Mouse (Mus musculus) CH12.LX (cell line): ENCODE measurements around the gene Ninj1. TPM values are rescaled to one million over a fixed set of nuclear protein-coding genes. Genes with fewer than 3 reads are reported as not detected.

Experiments used
- DNase-seq: peaks from one replicate; pipeline ENCODE4 v3.0.0-alpha.2; 2013; ENCODE audit errors: extremely low read depth
- H3K27ac ChIP-seq: 2 replicates; pipeline ENCODE4 v1.5.1; 2012; ENCODE audit warnings: low read depth, mild to moderate bottlenecking, control low read depth, moderate library complexity; ENCODE audit not compliant: insufficient read depth
- H3K27me3 ChIP-seq: replicated peaks from 2 replicates; pipeline ENCODE3; 2012; ENCODE audit warnings: inconsistent platforms
- H3K36me3 ChIP-seq, 2 experiments: replicated peaks in 1 of 2; 2 replicates each; pipeline versions ENCODE3 to v1.6.1; 2012; ENCODE audit warnings: inconsistent platforms in 1 of 2, low read length in 1 of 2, mild to moderate bottlenecking in 1 of 2, mixed read lengths in 1 of 2, moderate library complexity in 1 of 2; ENCODE audit not compliant: control insufficient read depth in 1 of 2, insufficient read depth in 1 of 2
- H3K4me1 ChIP-seq, 2 experiments: 2 replicates each; pipeline ENCODE4 v1.6.1; 2012; ENCODE audit warnings: inconsistent platforms in 1 of 2, moderate library complexity in 1 of 2; ENCODE audit not compliant: insufficient read depth in 2 of 2, control insufficient read depth in 1 of 2
- H3K4me2 ChIP-seq: 2 replicates; pipeline ENCODE4 v1.6.1; 2012; ENCODE audit warnings: low read depth, mild to moderate bottlenecking, control low read depth; ENCODE audit not compliant: poor library complexity, insufficient read depth, severe bottlenecking
- H3K4me3 ChIP-seq, 3 experiments: fragments of 150-350 bp in 1 of 3; sonication (generic) in 1 of 3; replicated peaks in 1 of 3; 2 replicates each; pipeline versions ENCODE3 to v1.5.1; 2011 to 2012; ENCODE audit warnings: low read depth in 2 of 3, low read length in 2 of 3, mild to moderate bottlenecking in 2 of 3, moderate library complexity in 2 of 3, control low read depth in 1 of 3, improper control_type of control experiment in 1 of 3, inconsistent platforms in 1 of 3, mixed read lengths in 1 of 3; ENCODE audit not compliant: poor library complexity in 1 of 3
- H3K79me2 ChIP-seq: replicated peaks from 2 replicates; pipeline ENCODE4 v1.6.1; 2012; ENCODE audit warnings: mild to moderate bottlenecking, moderate library complexity; ENCODE audit not compliant: control insufficient read depth, poor library complexity, insufficient read depth, severe bottlenecking; ENCODE audit errors: extremely low read depth
- H3K9ac ChIP-seq: 2 replicates; pipeline ENCODE4 v1.6.1; 2012; ENCODE audit warnings: low read depth, mild to moderate bottlenecking, control low read depth, moderate library complexity; ENCODE audit not compliant: insufficient read depth
- H3K9me3 ChIP-seq: replicated peaks from 2 replicates; pipeline ENCODE3; 2012; ENCODE audit warnings: low read length, inconsistent platforms, mixed read lengths
- CHD2 ChIP-seq: IDR thresholded peaks from 2 replicates; pipeline ENCODE4 v1.6.1; 2011; ENCODE audit warnings: low read length, improper control_type of control experiment
- CTCF ChIP-seq, 2 experiments: IDR thresholded peaks in 1 of 2; conservative IDR thresholded peaks in 1 of 2; 2 replicates each; pipeline ENCODE4 v1.5.1; 2011 to 2012; ENCODE audit warnings: low read depth in 2 of 2, low read length in 2 of 2, improper control_type of control experiment in 1 of 2, inconsistent platforms in 1 of 2, mild to moderate bottlenecking in 1 of 2, moderate library complexity in 1 of 2
- E2F4 ChIP-seq: IDR thresholded peaks from 2 replicates; pipeline ENCODE4 v1.6.1; 2011; ENCODE audit warnings: low read depth, low read length, improper control_type of control experiment; ENCODE audit not compliant: insufficient replicate concordance
- EP300 ChIP-seq: IDR thresholded peaks from 2 replicates; pipeline ENCODE4 v1.6.1; 2011; ENCODE audit warnings: low read length, improper control_type of control experiment
- ETS1 ChIP-seq: conservative IDR thresholded peaks from 2 replicates; pipeline ENCODE4 v1.6.1; 2012; ENCODE audit warnings: low read depth, mild to moderate bottlenecking, inconsistent platforms, low read length, improper control_type of control experiment, moderate library complexity
- HCFC1 ChIP-seq: IDR thresholded peaks from 2 replicates; pipeline ENCODE4 v1.6.1; 2012; ENCODE audit warnings: low read depth, mild to moderate bottlenecking, inconsistent platforms, low read length, improper control_type of control experiment
- JUN ChIP-seq: IDR thresholded peaks from 2 replicates; pipeline ENCODE4 v1.6.1; 2011; ENCODE audit warnings: low read depth, mild to moderate bottlenecking, low read length, improper control_type of control experiment, moderate library complexity; ENCODE audit not compliant: insufficient read depth
- JUND ChIP-seq: conservative IDR thresholded peaks from 2 replicates; pipeline ENCODE4 v1.6.1; 2011; ENCODE audit warnings: low read depth, low read length, improper control_type of control experiment
- KAT2A ChIP-seq: IDR thresholded peaks from 2 replicates; pipeline ENCODE4 v1.6.1; 2012; ENCODE audit warnings: low read length, improper control_type of control experiment, inconsistent platforms; ENCODE audit not compliant: insufficient replicate concordance
- MAX ChIP-seq: IDR thresholded peaks from 2 replicates; pipeline ENCODE4 v1.6.1; 2011; ENCODE audit warnings: low read length, improper control_type of control experiment
- MYC ChIP-seq: IDR thresholded peaks from 2 replicates; pipeline ENCODE4 v1.6.1; 2011; ENCODE audit warnings: low read depth, mild to moderate bottlenecking, improper control_type of control experiment, low read length
- PAX5 ChIP-seq: IDR thresholded peaks from 2 replicates; pipeline ENCODE4 v1.6.1; 2012; ENCODE audit warnings: low read length, inconsistent platforms, mixed read lengths
- POLR2A ChIP-seq: IDR thresholded peaks from 2 replicates; pipeline ENCODE4 v1.6.1; 2011; ENCODE audit warnings: low read depth, mild to moderate bottlenecking, improper control_type of control experiment, low read length
- SMC3 ChIP-seq: IDR thresholded peaks from 2 replicates; pipeline ENCODE4 v1.6.1; 2011; ENCODE audit warnings: low read depth, low read length, improper control_type of control experiment
- TBP ChIP-seq: conservative IDR thresholded peaks from 2 replicates; pipeline ENCODE4 v1.6.1; 2011; ENCODE audit warnings: low read depth, low read length, improper control_type of control experiment
- USF1 ChIP-seq: IDR thresholded peaks from 2 replicates; pipeline ENCODE4 v1.6.1; 2014; ENCODE audit warnings: low read depth, mild to moderate bottlenecking, inconsistent platforms, low read length, improper control_type of control experiment
- USF2 ChIP-seq: conservative IDR thresholded peaks from 2 replicates; pipeline ENCODE4 v1.6.1; 2011; ENCODE audit warnings: low read depth, low read length, improper control_type of control experiment
- ZC3H11A ChIP-seq: IDR thresholded peaks from 2 replicates; pipeline ENCODE4 v1.6.1; 2012; ENCODE audit warnings: low read depth, mild to moderate bottlenecking, inconsistent platforms, low read length, improper control_type of control experiment
- ZNF384 ChIP-seq: IDR thresholded peaks from 2 replicates; pipeline ENCODE4 v1.6.1; 2012; ENCODE audit warnings: low read depth, low read length, improper control_type of control experiment, inconsistent platforms
- dilution Hi-C: fragments of 300-500 bp; cut with MboI; formaldehyde crosslinking; loops from 2 replicates; pipeline ENCODE4 v1.14.3; 2020; ENCODE audit warnings: low sequenced_read_pairs; ENCODE audit not compliant: extremely low pct_unique_long_range_greater_than_20kb, extremely low pct_ligation_motif_present
- in situ Hi-C: fragments of 300-500 bp; cut with MboI; formaldehyde crosslinking; loops from 3 replicates; pipeline ENCODE4 v1.14.3; 2019; ENCODE audit warnings: low sequenced_read_pairs, low pct_ligation_motif_present, low pct_unique_long_range_greater_than_20kb, mixed read lengths
- polyA plus RNA-seq: library from polyadenylated mRNA; unstranded; fragments of >175 nt; gene quantifications from 2 replicates; pipeline ENCODE4 v1.2.1, GENCODE M21; 2012; ENCODE audit warnings: low read depth; ENCODE audit not compliant: insufficient read length
- total RNA-seq, 2 experiments: library from RNA; depleted of rRNA; stranded (reverse); fragments of 300-350 nt in 1 of 2; fragments of >200 nt in 1 of 2; gene quantifications; 2 replicates each; pipeline ENCODE4 v1.2.3; 2012 to 2014

Gene Ninj1
- total and polyA plus RNA-seq, 3 experiments = 12.7 to 25.2 (median 21.2) TPM

GRCm38 (mm10) chr13:49161236-49161635 lies 26.0 kb upstream of the Ninj1 start:
- in situ Hi-C loops = no loop called here

GRCm38 (mm10) chr13:49162722-49163121 lies 24.6 kb upstream of the Ninj1 start:
- H3K9me3 ChIP-seq = no peaks in the 10 kb centered on the region
- H3K27ac ChIP-seq = no peak overlapping the region
- H3K27me3 ChIP-seq = peaks cover 6% of the 10 kb centered on the region
- dilution Hi-C loops (no loop called here), in situ Hi-C loops (no loop called here)
- TF ChIP-seq POLR2A = no peak
- no peak for TF ChIP-seq ZC3H11A
- no peak for TF ChIP-seq HCFC1
- TF ChIP-seq MAX = no peak
- TF ChIP-seq E2F4 = no peak
- TF ChIP-seq USF2 = no peak
- DNase-seq = no peak
- H3K9ac ChIP-seq = no peak overlapping the region
- H3K79me2 ChIP-seq = no peaks in the 10 kb centered on the region
- no peak overlapping the region for H3K4me2 ChIP-seq
- peaks cover 0 to 2% of the 10 kb centered on the region in 2 experiments; a peak in 1 of 4 replicates for H3K4me1 ChIP-seq
- no peaks in the 10 kb centered on the region for H3K36me3 ChIP-seq
- no peak overlapping the region for H3K4me3 ChIP-seq

More at GRCm38 (mm10) chr13:49161236-49161635, 26.0 kb upstream of the Ninj1 start:
- Histone ChIP-seq H3K4me1 (peaks cover 0 to 2% of the 10 kb centered on the region in 2 experiments; a peak in 1 of 4 replicates), H3K9ac (no peak overlapping the region), H3K36me3 (no peaks in the 10 kb centered on the region), H3K4me3 (no peak overlapping the region), H3K27me3 (peaks cover 6% of the 10 kb centered on the region), H3K9me3 (peaks cover 8% of the 10 kb centered on the region), H3K79me2 (no peaks in the 10 kb centered on the region), H3K4me2 (no peak overlapping the region), H3K27ac (no peak overlapping the region)
- DNase-seq = no peak
- dilution Hi-C loops = no loop called here
- no peak for TF ChIP-seq ZNF384
- peak in 1 of 2 experiments; percentile 14; a peak in 1 of 4 replicates for TF ChIP-seq CTCF (conservative IDR thresholded peaks at IDR 0.05 in 1 of 2, IDR thresholded peaks at IDR 0.05 in 1 of 2; ENCODE audit: low read depth in 2 of 2, low read length in 2 of 2)

GRCm38 (mm10) chr13:49163645-49164044 lies 23.6 kb upstream of the Ninj1 start:
- Histone ChIP-seq H3K4me3 (no peak overlapping the region), H3K36me3 (no peaks in the 10 kb centered on the region), H3K9me3 (no peaks in the 10 kb centered on the region), H3K4me2 (no peak overlapping the region), H3K4me1 (0 out of 4 replicates have a peak, but pooled peaks cover 0 to 2% of the 10 kb centered on the region in 2 experiments), H3K79me2 (no peaks in the 10 kb centered on the region), H3K27me3 (peaks cover 6% of the 10 kb centered on the region), H3K27ac (no peak overlapping the region), H3K9ac (no peak overlapping the region)
- TF ChIP-seq MYC = no peak
- no peak for TF ChIP-seq PAX5
- TF ChIP-seq CTCF (conservative IDR thresholded peaks at IDR 0.05 in 1 of 2, IDR thresholded peaks at IDR 0.05 in 1 of 2; ENCODE audit: low read depth in 2 of 2, low read length in 2 of 2) = no peak
- TF ChIP-seq EP300 = no peak
- no peak for TF ChIP-seq ZC3H11A
- TF ChIP-seq SMC3 = no peak
- TF ChIP-seq USF1 = no peak
- no peak for TF ChIP-seq JUN
- no peak for TF ChIP-seq JUND
- TF ChIP-seq TBP = no peak
- no peak for TF ChIP-seq CHD2
- TF ChIP-seq KAT2A = no peak
- TF ChIP-seq ETS1 = no peak
- DNase-seq = no peak
- in situ Hi-C loops = no loop called here
- dilution Hi-C loops = no loop called here
